Mouse (Mus musculus) thymus, postnatal 14 days (tissue): ENCODE results near the gene Nlrp4c.
"Not testable (repeated sequence)": the region's sequence is repeated elsewhere in the genome, so short reads cannot be mapped to it uniquely, and the experiment has no call there.

Experiments used
- DNase-seq: peaks from one replicate; pipeline ENCODE4 v3.0.0; 2021

The Nlrp4c gene

DNA sequence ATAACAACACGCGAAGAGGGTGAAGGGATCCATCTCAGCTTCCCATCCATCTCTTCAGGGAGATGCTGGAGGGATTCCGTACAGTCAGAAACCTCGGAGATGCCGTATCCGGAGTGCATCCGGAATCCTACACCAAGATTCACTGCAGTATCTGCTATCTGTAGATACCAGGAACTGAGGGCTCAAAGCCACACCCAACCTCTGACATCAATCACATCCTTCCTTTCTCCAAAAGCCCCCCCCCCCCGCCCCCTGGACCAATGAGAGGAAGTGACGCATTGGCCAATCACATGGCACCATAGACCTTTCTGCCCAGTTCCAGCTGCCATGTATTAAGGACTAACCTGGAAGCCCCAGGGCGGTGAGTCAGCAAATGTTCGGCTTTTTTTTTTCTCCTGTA, at the start of gene Nlrp4c:
TSS of gene Nlrp4c (plus strand) at position 301 of the 400 bp plus-strand sequence.
- DNase-seq: no peak

DNA sequence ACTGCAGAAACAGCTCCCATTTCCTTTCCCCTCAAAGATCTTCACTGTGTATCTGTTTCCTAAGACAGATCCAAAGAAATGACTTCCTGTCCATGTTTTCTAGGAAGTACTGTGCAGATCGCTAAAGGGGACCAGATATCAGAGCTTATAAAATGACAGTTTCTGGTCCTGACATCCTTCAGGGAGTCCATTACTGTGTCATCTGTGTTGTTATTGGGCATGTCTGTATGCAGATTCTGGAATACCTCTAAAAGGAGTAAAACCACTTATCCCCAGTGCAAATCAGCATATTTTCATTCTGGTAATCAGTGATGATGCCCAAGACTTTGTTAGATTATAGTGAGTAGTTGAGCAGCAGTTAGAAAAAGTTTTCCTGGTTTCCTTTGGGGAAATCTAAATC, 34.1 kb upstream of the Nlrp4c start, which contains the start of gene Vmn1r65:
TSS of gene Vmn1r65 (minus strand) at position 101 of the 400 bp plus-strand sequence.
- DNase-seq: no peak

DNA sequence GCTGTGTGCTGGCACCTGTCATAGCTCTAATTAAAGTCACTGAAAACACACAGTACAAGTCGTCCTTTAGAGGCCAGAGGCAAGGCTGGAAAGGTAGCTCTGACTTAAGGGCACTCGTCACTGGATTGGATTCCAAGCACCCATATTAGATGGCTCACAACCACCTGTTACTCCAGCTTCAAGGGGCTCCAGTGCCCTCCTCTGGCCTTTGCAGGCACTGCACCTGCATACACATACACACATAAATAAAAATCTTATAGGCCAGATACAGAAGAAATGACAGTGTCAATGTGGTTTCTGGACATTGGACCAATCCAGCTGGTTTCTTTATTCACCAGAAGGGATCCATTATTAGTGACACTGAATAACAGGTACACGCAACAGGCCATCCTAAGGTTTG, 74.5 kb downstream of the Nlrp4c start:
- no peak for DNase-seq

DNA sequence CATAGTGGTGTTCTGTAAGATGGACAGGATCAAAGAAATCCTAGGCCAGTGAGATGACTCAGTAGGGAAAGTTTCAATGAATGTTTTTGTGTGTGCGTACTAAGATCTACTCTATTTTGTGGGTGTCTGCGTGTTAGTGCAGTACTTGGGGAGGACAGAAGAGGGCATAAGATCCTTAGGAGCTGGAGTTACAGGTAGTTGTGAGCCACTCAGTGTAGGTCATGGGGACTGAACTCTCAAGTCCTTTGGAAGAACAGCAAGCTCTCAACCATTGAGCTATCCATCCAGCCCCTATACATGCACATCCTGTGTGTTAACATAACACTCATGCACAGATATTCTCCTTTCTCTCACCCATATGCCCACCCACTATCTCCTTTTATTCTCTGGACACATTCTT, 75.1 kb downstream of the Nlrp4c start:
- DNase-seq: not testable (repeated sequence)

DNA sequence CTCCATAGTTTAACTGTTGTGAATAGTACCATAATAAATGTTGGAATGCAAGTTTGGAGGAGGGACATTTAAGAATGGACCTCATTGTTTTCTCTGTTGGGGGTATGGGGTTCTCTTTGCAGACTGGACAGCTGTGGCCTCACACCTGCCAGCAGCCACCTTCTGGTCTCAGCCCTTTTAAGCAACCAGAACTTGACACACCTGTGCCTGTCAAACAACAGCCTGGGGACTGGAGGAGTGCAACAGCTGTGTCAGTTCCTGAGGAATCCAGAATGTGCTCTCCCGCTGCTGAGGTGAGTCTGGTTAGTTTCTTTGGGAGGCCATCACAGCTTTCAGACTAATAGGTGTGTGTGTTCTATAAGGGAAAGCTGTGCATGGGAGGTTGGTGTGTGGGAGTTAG, 76.2 kb downstream of the Nlrp4c start:
- not testable (repeated sequence) for DNase-seq

DNA sequence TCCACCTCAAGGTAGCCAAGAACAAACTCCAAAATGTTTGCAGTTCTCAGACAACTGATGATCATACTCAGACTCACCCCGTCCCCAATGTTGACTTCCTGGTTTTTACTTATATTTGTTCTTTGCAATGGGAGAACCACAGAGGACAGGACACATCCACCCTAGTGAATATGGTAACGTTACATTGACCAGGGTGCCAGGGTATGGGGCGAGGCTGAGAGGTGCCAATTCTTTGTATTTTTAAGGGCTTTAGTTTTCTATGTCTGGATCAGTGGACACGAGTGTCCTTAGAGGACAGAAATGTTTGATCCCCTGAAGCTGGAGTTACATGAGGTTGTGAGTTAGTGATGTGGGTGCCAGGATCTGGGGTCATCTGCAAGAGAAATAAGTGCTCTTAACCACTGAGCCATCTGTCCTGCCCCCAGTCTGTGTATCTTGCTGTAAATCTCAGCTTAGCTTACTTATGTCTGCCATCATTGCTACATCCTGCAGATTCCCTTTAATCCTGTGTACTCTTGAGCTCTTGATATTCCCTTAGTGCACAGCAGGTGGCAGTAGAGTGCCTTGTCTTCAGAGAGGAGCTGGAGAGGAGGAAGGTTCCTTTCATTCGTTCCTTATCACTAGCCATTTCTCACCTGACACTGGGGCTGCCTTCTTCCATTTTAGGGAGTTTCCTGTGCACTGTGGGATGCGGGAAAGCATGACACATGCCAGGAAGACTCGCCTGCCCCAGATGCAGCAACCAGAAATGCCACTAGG, 81.9 kb downstream of the Nlrp4c start:
- peak; percentile 83 for DNase-seq

DNA sequence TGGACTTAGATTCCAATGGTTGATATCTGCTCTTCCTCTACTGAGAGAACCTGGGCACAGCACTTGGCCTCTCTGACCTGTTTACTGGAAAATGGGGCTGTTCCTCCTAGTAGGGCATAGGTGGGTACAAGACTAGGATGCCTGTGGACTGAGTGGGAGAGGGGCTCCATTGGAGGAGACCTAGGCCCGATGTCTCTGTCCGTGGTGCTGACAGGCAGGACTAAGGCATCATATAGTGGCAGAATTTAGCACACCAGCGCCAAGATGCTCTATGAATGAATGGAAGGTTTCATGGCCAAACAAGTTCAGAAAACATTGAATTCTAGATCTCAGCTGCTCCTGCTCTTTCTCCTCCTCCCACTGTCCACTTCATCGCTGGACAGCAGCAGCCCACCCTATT, 85.4 kb downstream of the Nlrp4c start:
- DNase-seq: no peak

DNA sequence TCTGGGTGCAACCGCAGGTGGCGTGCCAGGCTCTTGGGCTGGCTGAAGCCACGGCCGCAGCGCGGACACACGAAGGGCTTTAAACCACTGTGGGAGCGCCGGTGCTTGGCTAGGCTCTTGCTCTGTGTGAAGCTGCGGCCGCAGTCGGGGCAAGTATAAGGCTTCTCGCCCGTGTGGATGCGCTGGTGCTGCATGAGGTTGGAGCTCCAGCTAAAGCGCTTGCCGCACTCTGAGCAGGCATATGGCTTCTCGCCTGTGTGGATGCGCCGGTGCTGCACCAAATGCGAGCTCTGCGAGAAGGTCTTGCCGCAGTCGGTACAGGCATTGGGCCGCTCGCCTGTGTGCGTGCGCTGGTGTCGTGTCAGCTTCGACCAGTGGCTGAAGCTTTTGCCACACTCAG, 87.7 kb downstream of the Nlrp4c start:
- no peak for DNase-seq

DNA sequence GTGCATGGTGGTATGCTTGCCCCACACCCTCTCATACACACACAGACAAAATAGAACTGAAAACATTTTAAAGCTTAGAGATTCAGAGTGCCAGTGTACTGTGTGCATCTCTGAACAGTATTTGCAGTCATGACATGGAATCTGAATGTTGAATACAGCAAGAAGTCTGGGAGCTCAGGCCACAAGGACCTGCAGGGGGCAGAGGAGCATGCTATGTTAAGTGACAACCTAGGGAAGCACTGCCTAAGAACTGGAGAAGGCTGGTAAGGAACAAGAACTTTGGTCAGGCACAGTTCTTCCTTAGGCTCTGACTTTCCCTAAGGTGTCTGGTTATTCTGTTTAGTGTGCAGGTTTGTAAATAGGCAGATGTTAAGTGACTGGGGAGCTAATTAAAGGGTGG, 91.5 kb downstream of the Nlrp4c start:
- DNase-seq: no peak

DNA sequence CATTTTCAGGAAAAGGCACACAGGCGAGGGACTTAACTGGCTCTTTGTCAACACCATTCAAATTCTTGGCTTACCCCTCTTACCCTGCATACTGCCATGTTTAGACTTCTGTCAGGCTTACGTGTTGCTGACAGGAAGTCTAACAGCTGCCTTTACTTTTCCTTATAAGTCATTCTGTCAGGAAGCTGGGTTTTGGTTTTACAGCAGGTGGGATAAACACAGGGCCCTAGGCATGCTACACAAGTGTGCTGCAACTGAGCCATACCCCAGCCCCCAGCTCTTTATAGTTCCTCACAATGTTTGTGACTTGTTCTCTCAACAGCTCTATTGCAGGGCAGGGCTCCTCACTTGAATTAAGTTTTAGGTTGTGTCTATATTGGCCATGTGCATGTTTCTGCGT, 94.3 kb downstream of the Nlrp4c start:
- DNase-seq: no peak

DNA sequence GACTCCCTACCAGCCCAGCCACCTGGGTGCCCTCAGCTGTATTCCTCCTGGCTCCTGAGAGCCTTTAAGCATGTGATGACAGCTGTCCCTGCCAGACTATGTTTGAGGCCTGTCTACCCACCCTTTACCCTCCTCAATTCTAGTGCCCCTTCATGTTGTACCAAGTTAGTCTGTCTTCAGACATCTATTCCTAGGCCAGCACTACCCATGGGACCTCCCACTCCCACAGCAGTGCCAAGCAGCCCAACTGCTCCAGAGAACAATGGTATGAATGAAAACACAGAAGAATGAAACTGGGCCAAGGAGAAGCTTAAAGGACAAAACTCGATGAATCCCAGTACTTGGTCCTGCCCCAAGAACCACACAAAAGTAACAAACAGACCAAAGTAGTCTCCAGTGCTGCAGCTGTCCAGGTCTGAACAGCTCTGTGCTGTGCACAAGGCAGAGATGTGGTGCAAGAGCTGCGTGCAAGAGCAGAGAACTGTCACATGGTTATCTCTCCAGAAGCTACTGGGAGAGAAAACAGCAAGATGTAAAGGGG, 99.1 kb downstream of the Nlrp4c start:
- no peak for DNase-seq

DNA sequence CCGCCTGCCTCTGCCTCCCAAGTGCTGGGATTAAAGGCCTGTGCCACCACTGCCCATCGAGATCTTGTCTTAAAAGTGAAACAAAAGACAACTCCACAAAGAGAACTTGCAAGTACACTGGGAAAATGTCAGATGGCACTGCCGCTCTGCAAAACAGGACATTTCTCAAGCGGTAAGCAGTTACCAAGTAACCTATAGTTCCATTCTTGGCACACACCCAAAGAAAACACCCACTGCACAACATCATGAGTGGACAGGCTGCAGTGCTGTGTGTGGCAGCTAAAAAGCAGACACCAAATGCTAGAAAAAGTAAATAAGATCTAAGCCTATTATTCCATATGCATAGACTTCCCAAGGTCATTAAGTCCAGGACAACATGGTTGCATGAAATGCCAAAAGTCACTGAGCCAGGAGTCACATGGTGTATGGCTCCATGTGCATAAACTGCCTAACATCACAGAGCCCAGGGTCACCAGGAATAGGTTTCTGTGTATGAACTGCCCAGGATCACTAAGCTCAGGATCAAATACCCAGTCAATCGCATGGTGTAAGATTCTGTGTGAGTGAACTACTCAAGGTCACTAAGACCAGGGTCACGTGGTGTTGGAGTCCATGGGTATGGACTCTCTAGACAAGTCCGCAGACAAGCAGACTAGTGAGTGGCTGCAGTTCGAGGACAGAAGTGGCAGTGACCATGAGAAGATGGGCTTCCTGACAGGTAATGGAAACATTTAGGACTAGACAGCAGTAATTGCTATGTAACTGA, 100.6 kb downstream of the Nlrp4c start:
- DNase-seq: no peak

DNA sequence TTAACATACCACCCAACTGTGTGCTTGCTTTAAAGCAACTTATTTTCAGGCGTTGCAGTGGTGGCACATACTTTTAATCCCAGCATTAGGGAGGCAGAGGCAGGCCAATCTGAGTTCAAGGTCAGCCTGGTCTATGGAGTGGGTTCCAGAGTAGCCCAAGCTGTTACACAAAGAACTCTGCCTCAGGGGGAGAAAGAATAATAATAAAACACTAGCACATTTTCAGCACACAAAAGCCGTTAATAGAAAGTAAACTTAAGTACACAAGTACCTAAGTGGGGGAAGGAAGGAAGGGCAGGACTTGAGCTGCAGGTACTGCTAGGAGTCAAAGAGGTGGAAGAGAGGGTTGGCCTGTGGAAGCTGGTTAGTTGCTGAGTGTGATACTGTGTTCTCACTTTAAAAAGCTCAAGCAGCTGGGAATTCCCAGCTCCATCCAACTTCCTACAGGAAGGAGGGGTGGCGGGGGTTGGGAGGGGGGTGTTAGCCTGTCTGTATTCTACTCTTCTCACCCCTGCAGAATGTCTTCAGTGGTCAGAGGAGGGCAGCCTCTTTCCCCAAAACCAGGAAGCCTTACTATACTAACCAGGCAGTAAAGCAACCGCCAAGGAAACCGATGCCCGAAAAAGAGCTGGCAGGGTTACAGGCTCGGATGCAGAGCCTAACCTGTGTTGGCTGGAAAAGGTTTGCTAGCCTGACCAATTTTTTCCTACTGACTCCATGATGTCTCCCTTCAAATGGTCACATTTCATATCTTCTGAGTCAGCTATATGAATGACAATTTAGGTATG, 101.4 kb downstream of the Nlrp4c start:
- DNase-seq: no peak

DNA sequence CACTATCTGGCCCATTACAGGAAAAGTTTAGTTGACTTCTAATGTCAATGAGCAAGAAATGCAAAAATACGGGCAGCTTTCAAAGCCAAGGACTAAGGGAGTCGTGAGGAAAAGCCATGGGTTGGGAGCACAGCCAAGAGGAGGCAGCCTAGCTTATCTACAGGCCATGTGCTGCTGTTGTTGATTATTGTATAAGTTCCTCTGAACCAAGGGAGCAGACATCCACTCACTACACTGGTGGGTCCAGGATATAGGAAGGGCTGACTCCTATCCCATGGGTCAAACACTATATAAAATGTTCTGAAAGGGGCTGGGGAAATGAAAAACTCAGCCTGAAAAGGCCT, 102.0 kb downstream of the Nlrp4c start:
- DNase-seq: no peak

DNA sequence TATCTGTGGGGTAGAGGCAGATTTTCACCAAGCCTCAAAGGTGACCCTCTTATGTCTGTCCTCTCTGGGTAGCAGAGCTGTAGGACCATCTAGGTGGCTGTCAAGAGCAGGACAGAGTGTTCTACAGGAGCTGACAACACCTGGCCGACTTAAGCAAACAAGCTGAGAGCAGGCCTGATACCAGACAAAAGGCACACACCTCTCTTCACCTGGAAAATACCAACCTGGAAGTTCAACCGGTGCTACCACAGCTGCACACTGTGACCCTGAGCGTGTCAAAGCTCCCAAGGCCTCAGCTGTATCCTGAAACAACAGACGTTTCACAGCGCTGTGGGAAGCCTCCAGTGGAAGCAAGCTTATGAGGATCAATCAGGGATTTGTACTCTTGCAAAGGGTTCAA, 102.7 kb downstream of the Nlrp4c start:
- no peak for DNase-seq

DNA sequence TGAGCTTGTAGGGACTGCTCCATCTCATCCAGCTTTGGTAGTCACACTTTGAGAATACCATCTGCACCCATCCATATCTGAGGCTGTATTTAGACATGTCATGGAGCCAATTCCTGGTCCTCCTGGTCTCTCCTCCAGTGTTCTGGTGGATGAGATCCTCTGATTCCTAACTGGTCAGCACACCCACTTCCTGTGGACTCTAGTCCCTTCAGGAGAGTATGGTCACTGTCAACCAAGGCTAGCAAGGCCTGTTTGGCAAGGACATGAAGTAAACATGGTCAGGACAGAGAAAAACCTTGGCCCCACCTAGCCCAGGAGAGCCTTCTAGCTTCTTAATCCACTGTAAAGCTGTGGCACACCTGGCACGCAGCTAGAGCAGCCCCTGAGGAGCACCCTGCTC, 106.3 kb downstream of the Nlrp4c start:
- DNase-seq: no peak

DNA sequence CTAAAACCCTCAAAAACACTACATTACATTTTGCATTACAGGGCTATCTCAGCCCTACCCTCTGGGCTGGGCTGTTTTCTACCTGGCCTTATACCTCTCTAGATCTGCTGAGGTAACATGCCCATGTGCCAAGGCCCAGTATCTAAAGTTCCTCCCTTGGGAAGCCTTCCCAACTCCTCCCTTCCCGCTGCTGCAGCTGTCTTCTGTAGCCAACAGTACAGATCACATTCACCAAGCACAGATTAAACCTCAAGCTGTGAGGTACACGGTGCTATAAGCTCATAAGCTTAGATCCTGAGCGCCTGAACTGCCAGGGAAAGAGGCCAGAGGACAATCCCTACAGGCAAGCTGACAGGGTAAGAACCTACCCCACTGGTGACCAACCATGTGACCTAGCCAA, 107.1 kb downstream of the Nlrp4c start:
- DNase-seq: no peak

DNA sequence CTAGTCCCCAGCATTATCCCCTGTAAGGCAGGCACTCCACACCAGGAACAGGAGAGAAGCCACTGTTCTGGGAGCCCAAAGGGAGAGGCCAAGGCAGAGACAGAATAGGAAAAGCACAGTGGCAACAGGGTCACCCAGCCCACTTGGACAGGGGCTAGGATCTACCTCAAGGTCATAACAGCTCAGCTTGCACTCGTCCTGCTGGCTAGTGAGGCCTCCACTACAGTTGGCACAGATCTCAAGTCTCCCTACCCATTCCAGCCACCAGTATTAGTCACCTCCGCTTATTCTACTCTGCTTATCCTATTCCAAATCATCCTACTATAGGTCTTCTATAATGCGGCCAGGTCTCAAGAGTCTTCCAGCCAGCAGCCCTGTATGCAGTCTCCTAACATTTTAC, 108.2 kb downstream of the Nlrp4c start:
- DNase-seq: no peak

DNA sequence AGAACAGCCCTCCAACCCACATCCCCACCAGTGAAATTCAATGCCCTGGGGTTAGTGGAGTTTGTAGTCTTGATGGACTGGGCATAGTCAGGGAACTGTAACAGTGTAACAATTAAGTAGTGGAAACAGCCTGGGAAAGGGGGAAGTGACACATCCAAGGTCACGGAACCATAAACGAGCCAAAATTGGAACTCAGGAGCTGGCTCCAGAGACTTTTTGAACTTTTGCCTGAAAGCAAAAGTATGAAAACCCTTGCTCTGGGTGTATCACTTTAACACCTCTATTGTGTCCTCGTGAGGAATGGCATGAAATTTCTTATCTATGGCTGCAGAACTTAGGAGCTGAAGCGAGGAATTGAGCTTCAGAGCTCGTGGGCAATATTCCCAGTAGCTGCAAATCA, 109.2 kb downstream of the Nlrp4c start:
- DNase-seq: no peak
